Mouse (Mus musculus) heart, postnatal 0 days (tissue): Measurements from ENCODE around the gene Hsf2bp.
A peak's percentile ranks its signal among the peaks of the same experiment; 100 is the strongest.

ENCODE experiments used
- CTCF ChIP-seq: IDR thresholded peaks from 2 replicates; pipeline ENCODE4 v1.5.1; 2016; ENCODE audit warnings: antibody characterized with exemption, control low read depth, low read depth
- EP300 ChIP-seq: IDR thresholded peaks from 2 replicates; pipeline ENCODE4 v1.6.1; 2016; ENCODE audit warnings: antibody characterized with exemption, low read depth

DNA sequence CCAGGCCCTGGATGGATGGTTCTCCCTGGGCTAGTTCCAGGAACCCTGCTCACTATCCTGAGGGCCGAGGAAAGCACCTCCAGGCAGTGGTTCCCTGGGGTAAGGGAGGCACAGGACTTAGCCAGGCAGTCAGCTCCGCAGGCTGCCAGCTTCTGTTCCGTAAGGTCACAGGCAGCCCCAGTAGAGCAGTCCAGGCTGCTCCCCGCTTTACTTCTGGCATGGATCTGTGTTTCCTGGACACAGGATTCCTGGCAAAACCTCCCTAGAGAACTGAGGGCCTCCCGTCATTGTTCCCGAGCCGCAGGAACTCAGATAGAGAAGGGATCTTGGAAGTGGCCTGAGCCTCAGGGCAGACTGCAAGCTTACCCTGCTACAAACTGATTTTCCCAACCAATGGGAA lies 104.7 kb downstream of the Hsf2bp start:
- no peak for TF ChIP-seq CTCF
- peak; percentile 84 for TF ChIP-seq EP300
